Mouse (Mus musculus) right cerebral cortex, adult 2 months (tissue): ENCODE results near the gene Akt2.

Experiments
- DNase-seq, 2 experiments: peaks; one replicate each; pipeline ENCODE4 v3.0.0; 2021 to 2022; ENCODE audit warnings: low spot score in 2 of 2

Gene Akt2

DNA sequence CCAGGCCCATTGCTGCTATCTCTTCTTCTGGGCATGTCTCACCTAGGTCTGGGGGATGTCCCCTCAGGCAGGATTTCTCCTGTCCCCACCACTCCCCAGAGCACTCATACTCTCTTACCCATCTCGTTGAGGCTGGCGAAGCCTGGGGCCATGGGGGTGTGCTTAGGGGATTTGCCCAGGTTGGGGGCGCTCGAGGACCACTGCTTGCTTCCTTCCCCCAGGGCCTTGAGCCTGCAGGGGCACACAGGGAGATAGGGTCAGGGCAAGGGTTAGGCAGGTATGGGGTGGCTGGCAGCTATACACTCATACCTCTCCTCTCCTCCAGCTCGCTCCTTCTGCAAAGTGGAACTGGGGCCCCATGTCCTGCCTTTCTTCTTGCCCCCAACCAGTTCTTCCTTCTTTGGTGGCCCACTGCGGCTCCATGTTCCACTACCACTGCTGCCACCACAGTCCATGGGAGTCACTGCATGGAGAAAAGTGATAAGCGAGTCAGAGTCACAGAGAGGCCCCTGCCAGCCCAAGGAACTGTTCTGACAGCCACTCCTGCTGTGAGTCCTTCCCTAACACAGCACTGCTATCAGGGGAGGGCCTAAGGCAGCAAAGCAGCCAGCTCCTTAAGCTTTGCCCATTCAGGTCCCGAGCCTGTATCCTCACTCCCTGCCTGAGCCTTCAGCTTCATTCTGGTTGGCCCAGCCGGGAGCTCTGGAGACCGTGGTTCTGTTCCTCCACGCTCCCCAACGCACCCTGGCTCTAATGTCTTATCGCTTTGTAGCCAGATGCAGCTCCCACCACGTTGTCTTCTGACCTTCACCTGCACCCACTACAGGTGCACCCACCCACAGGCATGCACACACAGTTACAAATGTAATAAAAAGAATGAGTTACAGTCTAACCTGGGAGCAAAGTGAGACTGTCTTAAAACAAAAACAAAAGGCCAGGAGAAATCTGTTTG is 67.6 kb downstream of the Akt2 start:
- no peak for DNase-seq

DNA sequence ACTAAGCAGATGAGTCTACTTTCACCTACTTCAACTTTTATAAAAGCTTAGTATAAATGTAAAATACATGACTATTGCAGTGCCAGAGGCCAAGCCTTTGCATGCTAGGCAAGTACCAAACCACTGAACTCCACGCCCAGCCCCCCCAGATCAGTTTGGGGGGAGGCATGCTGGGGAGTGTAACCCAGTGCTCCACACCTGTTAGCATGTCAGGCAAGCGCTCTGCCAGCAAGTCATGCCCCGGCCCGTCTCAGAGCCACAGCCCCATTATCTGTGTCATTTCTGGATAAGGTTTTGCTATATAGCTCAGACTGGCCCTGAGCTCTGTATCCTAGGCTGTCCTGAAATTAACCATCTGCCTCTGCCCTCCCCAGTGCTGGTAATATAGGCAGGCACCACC is 70.7 kb downstream of the Akt2 start:
- no peak for DNase-seq

DNA sequence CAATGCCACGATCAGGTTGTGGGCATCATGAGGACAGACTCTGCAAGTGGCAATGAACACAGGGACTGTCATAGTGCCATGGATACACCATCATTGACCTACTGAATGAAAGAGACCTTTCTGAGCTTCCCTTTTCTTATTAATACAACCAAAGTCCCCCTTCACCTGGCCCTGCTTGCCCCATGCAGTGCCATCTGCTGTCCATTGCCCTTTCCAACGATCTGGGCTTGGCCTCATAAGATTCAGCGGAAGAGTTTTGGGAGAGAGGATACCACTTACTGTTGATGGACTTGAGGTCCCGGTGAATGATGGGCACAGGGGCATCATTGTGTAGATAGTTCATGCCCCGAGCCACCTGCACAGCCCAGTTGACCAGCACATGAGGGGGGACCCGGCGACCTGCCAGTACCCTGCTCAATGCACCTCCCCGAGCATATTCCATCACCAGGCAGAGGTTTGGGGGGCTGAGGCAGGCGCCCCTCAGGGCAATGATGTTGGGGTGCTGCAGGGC is 81.8 kb downstream of the Akt2 start:
- DNase-seq, result no peak

DNA sequence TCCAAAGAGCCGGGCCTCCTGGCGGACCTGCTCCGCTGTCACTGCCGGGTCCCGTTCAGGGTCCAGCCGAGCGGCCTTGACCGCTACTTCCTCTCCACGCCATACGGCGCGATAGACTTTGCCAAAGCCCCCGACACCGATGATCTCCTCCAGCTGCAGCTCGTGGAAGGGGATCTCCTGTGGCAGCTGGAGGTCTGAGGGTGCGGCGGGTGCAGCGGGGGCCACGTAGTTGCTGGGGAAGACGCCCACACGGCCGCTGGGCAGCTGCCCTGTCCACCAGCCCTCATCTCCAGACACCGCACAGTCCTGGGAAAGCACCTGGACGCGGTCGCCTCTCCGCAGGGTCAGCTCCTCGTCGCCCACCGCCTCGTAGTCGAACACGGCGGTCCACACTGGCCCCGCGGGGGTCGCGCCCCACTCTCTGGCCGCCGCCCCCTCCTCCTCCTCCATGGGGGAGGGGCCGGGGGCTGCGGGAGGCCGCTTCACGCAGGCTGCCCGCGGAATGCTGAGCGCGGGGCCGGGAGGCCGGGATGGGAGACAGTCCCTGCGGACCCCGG is 82.3 kb downstream of the Akt2 start:
- DNase-seq, result peak in 1 of 2 experiments; percentile 25

DNA sequence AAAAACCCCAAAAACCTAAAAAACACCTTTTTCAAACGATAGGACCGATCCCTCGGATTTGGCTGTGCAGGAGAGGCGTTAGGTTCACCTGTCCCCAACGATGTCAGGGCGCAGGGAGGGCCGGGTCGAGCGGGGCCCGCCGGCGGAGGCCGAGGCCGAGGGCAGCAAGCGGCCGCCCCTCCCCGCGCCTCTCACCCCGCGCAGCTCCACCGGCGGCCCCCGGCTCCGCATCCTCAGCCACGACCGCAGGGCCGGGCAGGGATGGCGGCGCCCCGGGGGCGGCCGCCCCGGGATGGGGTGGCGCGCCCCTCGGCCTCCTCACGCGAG is 82.8 kb downstream of the Akt2 start:
- no peak for DNase-seq

DNA sequence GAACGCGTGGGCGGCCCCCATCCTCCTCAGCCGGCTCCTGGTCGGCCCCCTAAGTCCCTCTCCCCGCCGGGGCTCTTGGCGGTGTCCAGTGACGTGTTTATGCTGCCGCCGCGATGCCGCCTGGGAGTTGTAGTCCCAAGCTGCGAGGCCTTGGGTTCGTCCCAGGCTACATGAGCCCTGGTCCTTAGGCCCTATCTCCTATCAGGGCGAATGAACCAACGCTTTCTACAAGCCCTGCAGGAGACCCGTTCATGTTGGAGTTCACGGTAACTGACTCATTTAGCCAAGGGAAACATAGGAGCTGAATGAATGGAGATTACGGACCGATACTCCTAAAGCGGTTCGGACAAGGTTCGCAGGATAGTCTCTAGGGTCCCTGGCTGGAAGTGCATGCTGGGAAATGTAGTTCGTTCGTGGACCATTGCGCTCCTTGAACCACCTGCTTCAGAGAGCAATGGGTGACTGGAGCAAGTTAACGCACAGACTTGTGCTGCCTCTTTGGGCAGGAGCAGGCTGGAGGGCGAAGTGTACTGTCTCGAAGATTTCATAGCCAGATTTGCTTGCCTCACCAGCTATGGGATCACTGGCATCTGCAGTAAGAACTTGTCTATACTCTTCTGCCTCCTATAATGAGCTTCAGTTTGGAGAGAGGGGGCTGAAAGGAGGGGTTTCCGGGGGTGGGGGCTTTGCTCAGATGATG is 83.3 kb downstream of the Akt2 start, which contains the start of gene Map3k10:
Map3k10 (minus strand) TSS at position 77 of the 700 bp plus-strand sequence.
- peak; percentile 96 to 98 for DNase-seq

DNA sequence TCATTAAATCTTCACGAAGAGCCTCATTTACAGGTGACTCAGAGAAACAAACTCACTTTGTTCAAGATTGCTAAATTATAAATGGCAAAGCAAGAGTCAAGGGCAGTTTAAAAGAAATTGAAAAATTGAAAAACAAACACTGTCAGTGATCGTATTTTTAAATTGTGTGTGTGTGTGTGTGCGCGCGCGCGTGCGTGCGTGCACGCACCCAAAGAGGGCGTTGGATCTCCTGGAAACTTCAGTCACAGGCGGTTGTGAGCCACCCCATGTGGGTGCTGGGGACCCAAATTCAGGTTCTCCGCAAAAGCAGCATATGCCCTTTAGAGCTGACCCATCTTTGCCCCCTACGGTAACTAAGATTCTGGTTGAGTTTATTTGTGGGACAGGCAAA is 83.9 kb downstream of the Akt2 start:
- DNase-seq, result no peak

DNA sequence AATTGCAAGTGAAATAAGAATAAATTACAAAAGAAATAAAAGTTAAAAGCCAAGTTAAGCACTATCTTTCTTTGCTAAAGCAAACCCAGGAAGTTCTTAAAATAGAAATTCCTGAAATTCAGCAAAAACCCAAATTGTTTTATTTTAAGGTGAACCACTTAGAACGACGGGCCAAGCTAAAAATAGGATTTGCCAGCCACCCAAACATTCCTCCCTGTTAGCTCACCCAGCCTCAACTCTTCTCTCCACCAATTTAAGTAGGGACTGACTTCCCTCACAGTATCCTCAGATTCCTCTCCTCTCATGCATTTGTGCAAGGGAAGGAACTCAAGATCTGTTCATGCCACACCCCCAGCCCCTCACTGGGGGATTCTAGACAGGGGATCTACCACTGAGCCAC is 91.9 kb downstream of the Akt2 start:
- no peak for DNase-seq

DNA sequence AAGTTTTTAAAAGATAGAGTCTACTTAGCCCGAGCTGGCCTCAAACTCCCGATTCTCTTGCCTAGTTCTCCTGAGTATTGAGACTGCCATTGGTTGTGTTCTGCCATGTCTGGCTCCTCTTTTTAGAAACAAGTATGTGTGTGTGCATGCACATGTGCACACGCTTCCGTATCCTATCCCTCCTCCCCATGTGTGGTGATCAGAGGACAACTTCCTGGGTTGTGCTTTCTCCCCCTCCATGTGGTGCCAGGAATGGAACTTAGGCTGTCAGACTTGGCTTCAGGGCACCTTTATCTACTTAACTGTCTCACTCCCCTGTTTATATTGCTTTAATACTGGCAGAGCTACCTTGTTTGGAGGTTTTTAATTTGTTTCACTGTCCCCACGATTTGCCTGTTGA is 93.9 kb downstream of the Akt2 start:
- DNase-seq, result no peak

DNA sequence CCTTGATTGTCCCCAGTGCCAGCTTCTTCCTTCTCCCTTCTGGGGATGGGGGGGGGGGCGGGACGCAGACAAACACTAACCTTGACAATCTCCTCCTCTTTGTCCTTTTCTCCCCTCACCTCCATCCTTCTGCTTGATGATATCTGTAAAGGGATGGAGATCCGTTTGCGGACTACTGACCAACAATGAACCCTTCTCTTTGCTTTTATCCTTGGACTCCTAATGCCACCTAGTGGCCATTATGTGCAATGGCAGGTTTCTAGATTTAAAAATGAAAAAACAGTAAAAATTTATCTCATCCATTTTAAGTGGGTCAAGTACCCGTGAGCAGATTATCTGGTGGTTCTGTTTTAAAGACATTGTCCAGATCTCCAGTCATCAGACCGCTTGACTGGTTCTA is 94.3 kb downstream of the Akt2 start:
- DNase-seq, result no peak

DNA sequence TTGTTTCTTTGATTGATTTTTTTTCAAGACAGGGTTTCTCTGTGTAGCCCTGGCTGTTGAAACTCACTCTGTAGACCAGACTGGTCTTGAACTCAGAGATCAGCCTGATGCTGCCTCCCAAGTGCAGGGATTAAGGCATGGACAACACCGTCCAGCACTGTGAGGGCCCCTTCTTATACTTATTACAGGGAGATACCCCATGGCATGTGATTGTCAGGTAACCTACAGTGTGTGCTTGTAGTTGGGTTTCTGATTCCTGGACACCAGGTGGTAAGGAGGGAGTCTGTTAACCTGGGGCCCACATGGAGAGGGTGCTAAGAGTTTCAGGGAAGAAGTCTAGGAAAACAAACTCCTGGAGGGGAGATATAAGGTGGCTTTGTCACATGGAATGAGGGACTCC is 95.7 kb downstream of the Akt2 start:
- no peak for DNase-seq

DNA sequence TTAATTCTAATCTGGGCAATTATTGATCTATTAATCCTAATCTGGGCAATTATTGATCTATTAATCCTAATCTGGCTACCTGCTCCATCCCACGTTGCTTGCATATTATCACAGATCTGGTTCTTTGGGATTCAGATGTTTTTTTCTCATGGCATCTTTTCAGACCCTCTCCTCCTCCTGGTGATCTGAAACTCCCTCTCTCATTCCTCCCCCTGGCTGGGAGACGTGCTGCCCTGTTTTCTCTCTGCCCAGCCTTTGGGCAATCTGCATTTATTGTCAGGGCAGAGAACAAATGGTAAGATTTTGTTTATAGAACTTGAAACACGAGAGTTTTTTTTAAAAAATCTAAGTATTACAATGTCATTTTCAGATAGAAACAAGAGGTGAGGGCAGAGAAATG is 96.5 kb downstream of the Akt2 start:
- DNase-seq, result no peak

DNA sequence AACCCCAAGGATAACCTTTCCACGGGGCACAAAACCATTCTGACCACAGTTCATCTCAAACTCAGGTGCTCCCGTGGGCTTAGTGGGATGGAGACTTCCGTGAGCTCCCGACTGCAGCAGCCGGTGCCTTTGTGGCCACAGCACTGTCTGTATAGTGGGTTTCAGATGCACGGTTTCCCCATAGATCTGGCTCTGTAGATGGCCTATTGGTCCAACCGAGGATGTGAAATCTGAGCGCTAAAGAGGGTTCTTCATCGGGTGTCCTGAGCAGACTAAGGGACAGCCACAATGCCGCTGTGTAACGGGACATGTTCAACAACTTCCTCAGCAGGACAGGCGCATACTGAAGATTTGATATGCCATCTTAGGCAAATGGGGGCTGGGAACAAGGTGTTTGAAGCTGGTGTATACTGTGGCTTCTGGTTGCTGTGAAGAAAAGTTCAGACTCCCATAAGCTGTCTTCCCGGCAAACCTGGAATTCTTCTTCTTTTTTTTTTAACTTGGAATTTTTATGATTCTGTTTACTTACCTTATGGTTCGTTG is 97.0 kb downstream of the Akt2 start:
- DNase-seq, result no peak

DNA sequence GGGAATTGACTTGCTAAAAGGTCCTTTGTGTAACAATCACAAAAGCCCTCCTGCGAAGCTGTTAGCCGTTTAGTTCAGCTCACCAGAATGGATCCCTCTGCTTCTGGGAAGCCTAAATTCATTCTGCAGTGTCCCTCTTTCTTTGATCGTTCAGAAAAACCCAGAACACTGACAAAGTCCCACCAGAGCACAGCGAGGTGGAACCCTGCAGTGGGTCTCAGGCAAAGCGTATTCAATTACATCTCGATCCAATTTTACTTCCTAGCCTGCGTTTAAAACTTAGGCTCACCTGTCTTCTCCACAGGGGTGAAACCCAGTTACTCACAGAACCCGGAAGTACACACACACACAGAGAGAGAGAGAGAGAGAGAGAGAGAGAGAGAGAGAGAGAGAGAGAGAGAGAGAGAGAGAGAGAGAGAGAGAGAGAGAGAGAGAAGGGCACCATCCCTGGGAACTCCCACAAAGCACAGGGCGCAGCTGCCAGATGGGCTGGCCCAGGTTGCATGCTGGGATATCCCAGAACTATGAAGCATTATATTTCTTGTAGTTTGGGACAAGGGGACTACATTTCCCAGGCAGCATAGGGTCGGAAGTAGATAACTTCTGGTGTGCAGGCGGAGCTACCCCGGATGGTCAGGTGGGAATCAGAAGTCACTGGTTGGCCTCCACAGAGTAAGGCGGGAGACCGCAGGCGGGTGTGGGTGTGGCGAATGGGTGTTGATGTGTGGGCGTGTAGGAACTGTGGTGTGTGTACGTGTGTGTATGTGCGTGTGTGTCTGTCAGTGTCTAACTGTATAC is 97.7 kb downstream of the Akt2 start, which contains the start of gene Zfp607b:
Zfp607b (plus strand) TSS at position 526 of the 798 bp plus-strand sequence.
- peak; percentile 95 to 97 for DNase-seq
